Comparison of ENCODE assay signal across 7 mouse cellular contexts in genomic region chrX:135795591-135796304, GRCm38 (mm10). TPM values are rescaled to one million over a fixed set of nuclear protein-coding genes. Genes with fewer than 3 reads are reported as not detected.
A peak's percentile ranks its signal among the peaks of the same experiment; 100 is the strongest.
DNase-seq lines count a peak whose midpoint lies in the region; ATAC-seq and TF ChIP-seq lines count a peak whose summit lies in the region.
"Not testable (repeated sequence)": the region's sequence is repeated elsewhere in the genome, so short reads cannot be mapped to it uniquely, and the experiment has no call there.

No protein-coding gene starts in this region.

- H3K27me3 ChIP-seq in embryonic facial prominence, embryonic 11.5 days (ENCODE audit: control insufficient read depth, insufficient read depth, low read length); heart, embryonic 10.5 days (ENCODE audit: insufficient read depth, poor library complexity, severe bottlenecking); kidney, adult 2 months (replicated peaks; ENCODE audit: control insufficient read depth, insufficient read depth, low read length); megakaryocyte, embryonic 14.5 days (replicated peaks): not testable (repeated sequence)

- H3K9me3 ChIP-seq in embryonic facial prominence, embryonic 11.5 days (replicated peaks; ENCODE audit: control insufficient read depth, low read length); heart, embryonic 10.5 days: not testable (repeated sequence)
- H3K9me3 ChIP-seq in megakaryocyte, embryonic 14.5 days = peaks cover 10% of the 10 kb centered on the region; the same call in 1 of the 2 replicates

- not testable (repeated sequence) for H3K36me3 ChIP-seq in embryonic facial prominence, embryonic 11.5 days (replicated peaks; ENCODE audit: control insufficient read depth, insufficient read depth, low read depth, low read length); kidney, adult 2 months (ENCODE audit: control insufficient read depth, insufficient read depth, low read length); megakaryocyte, embryonic 14.5 days (replicated peaks; ENCODE audit: low read length)
- H3K36me3 ChIP-seq in heart, embryonic 10.5 days = peaks cover 18% of the 10 kb centered on the region

- peak; percentile 50 to 55 for DNase-seq in adrenal gland, postnatal 36 days
- peak; percentile 71 for DNase-seq in embryonic facial prominence, embryonic 11.5 days (ENCODE audit: low spot score)
- DNase-seq in heart, embryonic 10.5 days (ENCODE audit: low spot score) = peak; percentile 75
- peak; percentile 4 for DNase-seq in kidney, adult 2 months
- DNase-seq in left cerebral cortex, postnatal 36 days (ENCODE audit: low spot score in 2 of 2) = peak; percentile 50 to 73
- DNase-seq in right cerebral cortex, adult 18-20 months = peak; percentile 62

- not testable (repeated sequence) for H3K27ac ChIP-seq in embryonic facial prominence, embryonic 11.5 days (replicated peaks; ENCODE audit: low read depth, low read length); kidney, adult 2 months (ENCODE audit: insufficient read depth, low read depth, low read length)
- H3K27ac ChIP-seq in heart, embryonic 10.5 days = peak overlapping the region; percentile 72

- peak overlapping the region; percentile 54 for H3K4me3 ChIP-seq in embryonic facial prominence, embryonic 11.5 days (ENCODE audit: low read depth, low read length)
- H3K4me3 ChIP-seq in heart, embryonic 10.5 days = peak overlapping the region; percentile 68
- peak overlapping the region; percentile 53 for H3K4me3 ChIP-seq in kidney, adult 2 months (ENCODE audit: insufficient read depth, low read depth, low read length)
- H3K4me3 ChIP-seq in megakaryocyte, embryonic 14.5 days (replicated peaks) = peak overlapping the region; percentile 59

- 22% methylated on average over 21 of the region's 27 CpGs for WGBS in embryonic facial prominence, embryonic 11.5 days
- 20% methylated on average over 26 of the region's 27 CpGs for WGBS in heart, embryonic 10.5 days
- WGBS in kidney, adult 2 months = 3% methylated on average over 26 of the region's 27 CpGs

- H3K4me2 ChIP-seq in embryonic facial prominence, embryonic 11.5 days (ENCODE audit: low read depth, low read length) = peak overlapping the region; percentile 67

- peak; percentile 91 for ATAC-seq in embryonic facial prominence, embryonic 11.5 days (replicated peaks; ENCODE audit: insufficient number of reproducible peaks, low FRiP score, low TSS enrichment, low read depth)

- H3K9ac ChIP-seq in embryonic facial prominence, embryonic 11.5 days (replicated peaks; ENCODE audit: low read length) = peak overlapping the region; percentile 59

- intact Hi-C loops in left cerebral cortex, postnatal 36 days (cut with DNase I) = not testable (repeated sequence)

- H3K4me1 ChIP-seq in embryonic facial prominence, embryonic 11.5 days (ENCODE audit: control insufficient read depth, insufficient read depth, low read length); heart, embryonic 10.5 days; kidney, adult 2 months (ENCODE audit: control insufficient read depth, insufficient read depth, low read length); megakaryocyte, embryonic 14.5 days: not testable (repeated sequence)

- not testable (repeated sequence) for TF ChIP-seq POLR2A in kidney, adult 2 months (IDR thresholded peaks at IDR 0.05; ENCODE audit: low read depth, low read length)

- TF ChIP-seq CTCF in kidney, adult 2 months (conservative IDR thresholded peaks at IDR 0.05; ENCODE audit: insufficient read depth, insufficient read length, low read depth, low read length) = not testable (repeated sequence)

RNA-seq across cellular contexts. Expression of gene Bhlhb9, which starts 1.6 kb away (rescaled TPM):
- total RNA-seq in adrenal gland, postnatal 36 days (2021) = 10 to 100 TPM; 16.9 to 18.2 TPM
- 72.9 and 79.5 TPM in 2 replicates for polyA plus RNA-seq in embryonic facial prominence, embryonic 11.5 days (2014; fragmentation: Nextera tagmentation; extraction: Ambion mirVana)
- polyA plus RNA-seq in heart, embryonic 10.5 days (2016; fragmentation: Nextera tagmentation; extraction: Ambion mirVana) = 61.1 and 67.1 TPM in 2 replicates
- 2.2 and 3.3 TPM in 2 replicates for polyA plus RNA-seq in kidney, adult 2 months (2012; rRNA removed)
- 10 to 100 TPM; 56.2 to 75.5 TPM for total RNA-seq in left cerebral cortex, postnatal 36 days (2021)
- polyA plus RNA-seq in megakaryocyte, embryonic 14.5 days (2012; ENCODE audit: insufficient read depth, low replicate concordance) = 1.7 and 4.1 TPM in 2 replicates

RNA-seq across cellular contexts. Expression of gene Gprasp2, which starts 43.1 kb away (rescaled TPM):
- 10 to 100 TPM; 20.6 to 22.5 TPM for total RNA-seq in adrenal gland, postnatal 36 days (2021)
- 35.2 and 35.4 TPM in 2 replicates for polyA plus RNA-seq in embryonic facial prominence, embryonic 11.5 days (2014; fragmentation: Nextera tagmentation; extraction: Ambion mirVana)
- polyA plus RNA-seq in heart, embryonic 10.5 days (2016; fragmentation: Nextera tagmentation; extraction: Ambion mirVana) = 19.9 and 20.0 TPM in 2 replicates
- 1.3 and 1.7 TPM in 2 replicates for polyA plus RNA-seq in kidney, adult 2 months (2012; rRNA removed)
- 100 to 1,000 TPM; 161 to 199 TPM for total RNA-seq in left cerebral cortex, postnatal 36 days (2021)
- not detected in 2 replicates for polyA plus RNA-seq in megakaryocyte, embryonic 14.5 days (2012; ENCODE audit: insufficient read depth, low replicate concordance)

RNA-seq across cellular contexts. Expression of gene Armcx5, which starts 53.2 kb away (rescaled TPM):
- total RNA-seq in adrenal gland, postnatal 36 days (2021) = 10 to 100 TPM in 1 of 2 experiments, 1 to 10 TPM in 1; 8.3 to 22.0 TPM
- polyA plus RNA-seq in embryonic facial prominence, embryonic 11.5 days (2014; fragmentation: Nextera tagmentation; extraction: Ambion mirVana) = 11.3 and 11.6 TPM in 2 replicates
- polyA plus RNA-seq in heart, embryonic 10.5 days (2016; fragmentation: Nextera tagmentation; extraction: Ambion mirVana) = 8.7 and 11.0 TPM in 2 replicates
- 0.98 and 1.3 TPM in 2 replicates for polyA plus RNA-seq in kidney, adult 2 months (2012; rRNA removed)
- total RNA-seq in left cerebral cortex, postnatal 36 days (2021) = 10 to 100 TPM; 32.4 to 37.3 TPM
- polyA plus RNA-seq in megakaryocyte, embryonic 14.5 days (2012; ENCODE audit: insufficient read depth, low replicate concordance) = not detected in 2 replicates

RNA-seq across cellular contexts. Expression of gene Gprasp1, which starts 53.2 kb away (rescaled TPM):
- total RNA-seq in adrenal gland, postnatal 36 days (2021) = 10 to 100 TPM; 66.3 to 85.8 TPM
- 64.6 and 64.7 TPM in 2 replicates for polyA plus RNA-seq in embryonic facial prominence, embryonic 11.5 days (2014; fragmentation: Nextera tagmentation; extraction: Ambion mirVana)
- 40.7 TPM in 2 replicates for polyA plus RNA-seq in heart, embryonic 10.5 days (2016; fragmentation: Nextera tagmentation; extraction: Ambion mirVana)
- 11.5 and 11.7 TPM in 2 replicates for polyA plus RNA-seq in kidney, adult 2 months (2012; rRNA removed)
- total RNA-seq in left cerebral cortex, postnatal 36 days (2021) = 100 to 1,000 TPM; 309 to 361 TPM
- 2.6 and 3.0 TPM in 2 replicates for polyA plus RNA-seq in megakaryocyte, embryonic 14.5 days (2012; ENCODE audit: insufficient read depth, low replicate concordance)

Comparison
In these comparisons a context has a peak if more than half of its experiments do, and no peak if none do; other contexts are left out.
1. DNase-seq: peak in every context shown above with its lines; median percentile 75 in heart, embryonic 10.5 days; 71 in embryonic facial prominence, embryonic 11.5 days; 62 in right cerebral cortex, adult 18-20 months; 62 in left cerebral cortex, postnatal 36 days; 52 in adrenal gland, postnatal 36 days; 4 in kidney, adult 2 months.
2. RNA of gene Bhlhb9, which starts 1.6 kb away (polyA plus RNA-seq): 72.9 to 79.5 TPM in embryonic facial prominence, embryonic 11.5 days and 61.1 to 67.1 TPM in heart, embryonic 10.5 days; 1.7 to 4.1 TPM in megakaryocyte, embryonic 14.5 days and 2.2 to 3.3 TPM in kidney, adult 2 months; every median in the first group is over 10 times any median in the second.
3. Peak in every context shown above with its lines, with median percentiles within 50 percentile points of each other: H3K4me3 ChIP-seq.